Mouse (Mus musculus): ENCODE measurements around the gene Strn4. TPM values are rescaled to one million over a fixed set of nuclear protein-coding genes. Genes with fewer than 3 reads are reported as not detected.

The Strn4 gene
- total and polyA plus RNA-seq, 3 experiments: 55.8 to 93.5 TPM; not detected in 1

DNA sequence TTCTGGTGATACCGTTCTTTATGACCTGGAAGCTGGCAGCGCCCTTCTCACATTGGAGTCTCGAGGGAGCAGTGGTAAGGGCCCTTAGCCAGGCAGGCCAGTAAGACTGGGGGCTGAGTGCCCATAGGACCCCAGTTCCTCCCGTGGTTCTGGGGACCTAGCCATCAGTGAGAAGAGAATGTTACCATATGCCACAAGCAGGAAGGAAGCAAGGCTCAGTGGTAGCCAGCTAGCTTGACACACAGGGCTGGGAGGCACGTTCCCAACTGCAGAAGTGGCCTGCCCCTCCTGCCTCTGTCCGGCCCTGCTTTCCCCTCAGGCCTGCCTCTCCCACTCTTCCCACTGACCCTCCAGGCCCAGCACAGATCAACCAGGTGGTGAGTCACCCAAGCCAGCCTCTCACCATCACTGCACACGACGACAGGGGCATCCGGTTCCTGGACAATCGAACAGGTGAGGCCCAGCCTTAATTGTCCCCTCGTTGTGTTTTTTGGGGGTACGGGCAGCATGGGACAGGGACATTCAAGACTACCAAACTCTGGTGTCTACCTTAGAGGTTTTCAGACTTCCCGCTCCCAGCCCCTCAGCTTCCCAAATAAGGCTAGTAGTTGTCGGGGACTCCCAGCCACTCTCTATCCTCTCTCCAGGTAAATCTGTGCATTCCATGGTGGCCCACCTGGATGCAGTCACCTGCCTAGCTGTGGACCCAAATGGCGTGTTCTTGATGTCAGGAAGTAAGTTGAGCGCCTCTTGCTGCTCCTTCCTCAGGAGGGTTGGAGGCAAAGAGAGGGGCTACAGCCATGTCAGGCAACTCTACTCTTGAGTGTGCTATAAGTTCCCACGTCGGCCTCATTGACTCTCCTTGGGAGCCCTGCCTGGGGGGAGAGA is 22.5 kb downstream of the Strn4 start:
- no peaks in the 10 kb centered on the region; the same call in 1 of the 2 replicates for H3K79me2 ChIP-seq (ENCODE audit: control insufficient read depth, insufficient read depth, low read length, poor library complexity)
- peaks cover 0 to 5% of the 10 kb centered on the region in 2 experiments; a peak in 2 of 4 replicates for H3K4me1 ChIP-seq (ENCODE audit: control insufficient read depth in 1 of 2, insufficient read depth in 2 of 2, low read length in 2 of 2)

DNA sequence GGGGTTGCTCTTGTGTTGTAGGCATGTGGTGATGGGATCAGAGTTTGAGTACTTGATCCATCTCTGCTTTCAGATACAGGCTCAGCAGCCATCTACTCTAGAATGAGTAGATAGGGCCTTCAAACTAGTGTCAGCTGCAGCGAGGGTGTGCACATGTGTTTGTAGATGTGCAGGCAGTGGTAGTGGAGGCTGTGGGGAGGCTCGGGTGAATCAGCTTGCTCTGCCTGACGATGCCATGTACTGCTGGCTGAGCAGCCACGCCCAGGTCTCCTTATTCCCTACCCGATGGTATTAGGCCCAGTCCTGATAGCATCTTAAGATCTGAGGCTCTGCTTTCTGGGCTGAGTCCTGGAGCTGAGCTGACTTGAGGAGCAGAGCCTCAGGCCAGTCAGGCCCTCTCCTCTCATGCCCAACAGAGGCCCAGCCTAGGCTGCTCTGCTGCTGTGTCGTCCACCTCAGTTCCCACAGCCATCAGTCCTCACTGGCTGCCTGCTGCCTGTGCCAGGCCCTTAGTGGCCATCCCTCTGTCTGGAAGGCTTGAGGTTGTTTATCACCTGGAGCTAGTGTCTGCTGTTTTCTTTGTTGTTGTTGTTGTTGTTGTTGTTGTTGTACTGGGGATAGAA is 23.2 kb downstream of the Strn4 start:
- peaks cover under 1% of the 10 kb centered on the region; the same call in 1 of the 2 replicates for H3K79me2 ChIP-seq (ENCODE audit: control insufficient read depth, insufficient read depth, low read length, poor library complexity)

More for the DNA sequence above, 22.5 kb downstream of the Strn4 start:
- DNase-seq (ENCODE audit: low read depth, low spot score): no peak
- Histone ChIP-seq H3K36me3 (ENCODE audit: control insufficient read depth in 1 of 2, insufficient read depth in 2 of 2, low read length in 2 of 2) (peaks cover 0 to 5% of the 10 kb centered on the region in 2 experiments; a peak in 2 of 4 replicates), H3K27ac (ENCODE audit: control insufficient read depth, low read depth, low read length) (no peak overlapping the region), H3K9me3 (replicated peaks; ENCODE audit: insufficient read depth, low read length) (no peaks in the 10 kb centered on the region), H3K27me3 (ENCODE audit: control insufficient read depth in 1 of 2, insufficient read depth in 2 of 2, low read length in 2 of 2) (no peaks in the 10 kb centered on the region), H3K9ac (ENCODE audit: control insufficient read depth, low read depth, low read length, poor library complexity, severe bottlenecking) (no peak overlapping the region), H3K4me3 (ENCODE audit: control insufficient read depth in 1 of 2, insufficient read depth in 1 of 2, low read depth in 2 of 2, low read length in 2 of 2) (no peak overlapping the region)
- no peak for TF ChIP-seq ZKSCAN1 (IDR thresholded peaks at IDR 0.05; ENCODE audit: low read depth, low read length)
- no peak for TF ChIP-seq RCOR1 (IDR thresholded peaks at IDR 0.05; ENCODE audit: low read depth, low read length)
- no peak for TF ChIP-seq CHD1 (IDR thresholded peaks at IDR 0.05; ENCODE audit: low read depth, low read length)
- TF ChIP-seq EP300 (IDR thresholded peaks at IDR 0.05; ENCODE audit: low read depth in 1 of 2, low read length in 2 of 2): no peak
- TF ChIP-seq USF1 (IDR thresholded peaks at IDR 0.05; ENCODE audit: low read depth, low read length): no peak
- no peak for TF ChIP-seq GABPA (IDR thresholded peaks at IDR 0.05; ENCODE audit: low read depth, low read length)
- TF ChIP-seq NRF1 (IDR thresholded peaks at IDR 0.05; ENCODE audit: insufficient read depth, low read depth, low read length, poor library complexity, severe bottlenecking): no peak
- no peak for TF ChIP-seq POLR2AphosphoS5 (IDR thresholded peaks at IDR 0.05; ENCODE audit: borderline replicate concordance, low read depth, low read length)
- no peak for TF ChIP-seq ZMIZ1 (IDR thresholded peaks at IDR 0.05; ENCODE audit: low read depth, low read length)
- TF ChIP-seq NELFE (IDR thresholded peaks at IDR 0.05; ENCODE audit: low read depth, low read length): no peak
- TF ChIP-seq CTCF (IDR thresholded peaks at IDR 0.05 in 2 of 3, conservative IDR thresholded peaks at IDR 0.05 in 1 of 3; ENCODE audit: control insufficient read depth in 1 of 3, insufficient read depth in 1 of 3, low read depth in 2 of 3, low read length in 3 of 3, poor library complexity in 1 of 3, severe bottlenecking in 1 of 3): no peak
- no peak for TF ChIP-seq MYB (IDR thresholded peaks at IDR 0.05; ENCODE audit: low read depth, low read length)
- no peak for TF ChIP-seq TAL1 (IDR thresholded peaks at IDR 0.05; ENCODE audit: low read length)

More for the DNA sequence above, 23.2 kb downstream of the Strn4 start:
- H3K9me3 ChIP-seq (replicated peaks; ENCODE audit: insufficient read depth, low read length): no peaks in the 10 kb centered on the region
- TF ChIP-seq POLR2AphosphoS2 (IDR thresholded peaks at IDR 0.05; ENCODE audit: low read length): no peak
- TF ChIP-seq TAL1 (IDR thresholded peaks at IDR 0.05; ENCODE audit: low read length): no peak
- no peak for TF ChIP-seq MAX (IDR thresholded peaks at IDR 0.05; ENCODE audit: low read length)
- no peak for TF ChIP-seq MAFK (IDR thresholded peaks at IDR 0.05; ENCODE audit: borderline replicate concordance, low read depth, low read length)
- TF ChIP-seq ETS1 (IDR thresholded peaks at IDR 0.05; ENCODE audit: low read depth, low read length): no peak
- no peak for TF ChIP-seq EP300 (IDR thresholded peaks at IDR 0.05; ENCODE audit: low read depth in 1 of 2, low read length in 2 of 2)
- no peak for TF ChIP-seq ZMIZ1 (IDR thresholded peaks at IDR 0.05; ENCODE audit: low read depth, low read length)
- TF ChIP-seq TBP (IDR thresholded peaks at IDR 0.05; ENCODE audit: low read depth, low read length): no peak
- no peak for TF ChIP-seq USF1 (IDR thresholded peaks at IDR 0.05; ENCODE audit: low read depth, low read length)
- no peak for TF ChIP-seq MYB (IDR thresholded peaks at IDR 0.05; ENCODE audit: low read depth, low read length)
- no peak for TF ChIP-seq SIN3A (IDR thresholded peaks at IDR 0.05; ENCODE audit: low read length)
- no peak for TF ChIP-seq NRF1 (IDR thresholded peaks at IDR 0.05; ENCODE audit: insufficient read depth, low read depth, low read length, poor library complexity, severe bottlenecking)
- no peak for TF ChIP-seq GATA1 (IDR thresholded peaks at IDR 0.05; ENCODE audit: low read depth, low read length)
- TF ChIP-seq ZNF384 (IDR thresholded peaks at IDR 0.05; ENCODE audit: low read depth, low read length): no peak
- TF ChIP-seq MEF2A (IDR thresholded peaks at IDR 0.05; ENCODE audit: extremely low read depth, insufficient replicate concordance, low read depth, low read length, poor library complexity, severe bottlenecking): no peak
- no peak for TF ChIP-seq HCFC1 (IDR thresholded peaks at IDR 0.05; ENCODE audit: low read depth, low read length)
- TF ChIP-seq MAZ (IDR thresholded peaks at IDR 0.05; ENCODE audit: low read depth, low read length): no peak
- no peak for TF ChIP-seq NELFE (IDR thresholded peaks at IDR 0.05; ENCODE audit: low read depth, low read length)
- no peak for TF ChIP-seq USF2 (IDR thresholded peaks at IDR 0.05; ENCODE audit: borderline replicate concordance in 1 of 2, insufficient read depth in 1 of 2, low read depth in 1 of 2, low read length in 2 of 2)
- no peak for DNase-seq (ENCODE audit: low read depth, low spot score)
- peaks cover 0 to 3% of the 10 kb centered on the region in 2 experiments; a peak in 2 of 4 replicates for H3K36me3 ChIP-seq (ENCODE audit: control insufficient read depth in 1 of 2, insufficient read depth in 2 of 2, low read length in 2 of 2)
- H3K4me1 ChIP-seq (ENCODE audit: control insufficient read depth in 1 of 2, insufficient read depth in 2 of 2, low read length in 2 of 2): peaks cover 0 to 5% of the 10 kb centered on the region in 2 experiments; a peak in 2 of 4 replicates
- no peak overlapping the region for H3K9ac ChIP-seq (ENCODE audit: control insufficient read depth, low read depth, low read length, poor library complexity, severe bottlenecking)
- no peak overlapping the region for H3K27ac ChIP-seq (ENCODE audit: control insufficient read depth, low read depth, low read length)
- H3K4me3 ChIP-seq (ENCODE audit: control insufficient read depth in 1 of 2, insufficient read depth in 1 of 2, low read depth in 2 of 2, low read length in 2 of 2): no peak overlapping the region
- no peaks in the 10 kb centered on the region for H3K27me3 ChIP-seq (ENCODE audit: control insufficient read depth in 1 of 2, insufficient read depth in 2 of 2, low read length in 2 of 2)
